Mouse (Mus musculus): Measurements from ENCODE around the gene Fbxo41. TPM values are rescaled to one million over a fixed set of nuclear protein-coding genes. Genes with fewer than 3 reads are reported as not detected.

Fbxo41 gene
- polyA plus RNA-seq, 1 experiment from 2014 or later: 0.29 TPM

DNA sequence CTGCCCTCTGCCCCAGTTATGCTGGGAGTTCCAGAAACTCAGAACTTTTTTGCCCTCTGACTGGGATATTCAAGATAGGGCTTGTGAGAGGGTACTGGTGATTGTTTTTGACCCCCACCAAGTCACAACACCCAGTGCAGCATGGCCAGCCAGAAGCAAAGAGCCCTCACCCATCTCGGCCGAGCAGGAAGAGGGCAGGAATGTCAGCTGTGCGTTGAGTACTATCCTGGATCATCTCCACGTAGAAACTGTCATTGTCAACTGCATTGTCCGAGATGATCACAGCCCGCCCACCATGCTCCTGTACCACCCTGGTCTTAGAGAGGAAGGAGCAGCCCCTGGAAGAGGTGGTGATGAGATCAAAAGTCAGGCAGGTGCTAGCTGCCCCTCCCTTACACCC, 55.4 kb downstream of the Fbxo41 start:
- Histone ChIP-seq H3K9ac (no peak overlapping the region), H3K27ac (ENCODE audit: low read depth) (no peak overlapping the region), H3K36me3 (ENCODE audit: insufficient read depth) (peaks cover 48% of the 10 kb centered on the region), H3K4me2 (no peak overlapping the region), H3K9me3 (ENCODE audit: low read depth, low read length) (no peaks in the 10 kb centered on the region), H3K4me1 (ENCODE audit: insufficient read depth) (no peaks in the 10 kb centered on the region), H3K4me3 (ENCODE audit: low read depth, low read length) (no peak overlapping the region), H3K27me3 (ENCODE audit: insufficient read depth, low read length) (no peaks in the 10 kb centered on the region)
- WGBS: 80% methylated on average over 6 of the region's 6 CpGs
- DNase-seq: no peak
- TF ChIP-seq CTCF (IDR thresholded peaks at IDR 0.05; ENCODE audit: low read depth): no peak
- ATAC-seq (ENCODE audit: insufficient read depth): no peak

DNA sequence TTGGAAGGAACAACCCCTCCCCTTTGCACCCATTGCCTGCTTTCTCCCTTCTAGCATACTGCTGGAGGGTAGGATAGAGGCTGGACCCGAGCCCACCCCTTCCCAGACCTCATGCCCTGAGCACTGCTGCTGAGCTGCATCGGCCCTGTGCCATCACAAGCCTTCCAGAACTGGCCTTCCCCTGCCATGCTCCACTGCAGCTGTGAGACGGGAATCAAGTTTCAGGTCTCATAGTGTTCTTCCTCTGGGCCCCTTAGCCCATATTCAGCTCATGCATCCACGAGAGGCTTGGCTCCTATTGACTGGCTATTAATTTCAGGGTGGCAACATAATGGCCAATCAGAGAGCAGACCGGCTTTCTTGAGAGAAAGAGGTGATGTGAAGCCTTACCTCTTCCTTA, 57.5 kb downstream of the Fbxo41 start:
- ATAC-seq (ENCODE audit: insufficient read depth) (no peak), DNase-seq (no peak)
- Histone ChIP-seq H3K4me2 (no peak overlapping the region), H3K4me1 (ENCODE audit: insufficient read depth) (no peaks in the 10 kb centered on the region), H3K4me3 (ENCODE audit: low read depth, low read length) (no peak overlapping the region), H3K27ac (ENCODE audit: low read depth) (no peak overlapping the region), H3K27me3 (ENCODE audit: insufficient read depth, low read length) (no peaks in the 10 kb centered on the region), H3K9me3 (ENCODE audit: low read depth, low read length) (no peaks in the 10 kb centered on the region), H3K36me3 (ENCODE audit: insufficient read depth) (peaks cover 60% of the 10 kb centered on the region), H3K9ac (no peak overlapping the region)
- TF ChIP-seq CTCF (IDR thresholded peaks at IDR 0.05; ENCODE audit: low read depth): no peak
- 67% methylated on average over 5 of the region's 5 CpGs for WGBS

DNA sequence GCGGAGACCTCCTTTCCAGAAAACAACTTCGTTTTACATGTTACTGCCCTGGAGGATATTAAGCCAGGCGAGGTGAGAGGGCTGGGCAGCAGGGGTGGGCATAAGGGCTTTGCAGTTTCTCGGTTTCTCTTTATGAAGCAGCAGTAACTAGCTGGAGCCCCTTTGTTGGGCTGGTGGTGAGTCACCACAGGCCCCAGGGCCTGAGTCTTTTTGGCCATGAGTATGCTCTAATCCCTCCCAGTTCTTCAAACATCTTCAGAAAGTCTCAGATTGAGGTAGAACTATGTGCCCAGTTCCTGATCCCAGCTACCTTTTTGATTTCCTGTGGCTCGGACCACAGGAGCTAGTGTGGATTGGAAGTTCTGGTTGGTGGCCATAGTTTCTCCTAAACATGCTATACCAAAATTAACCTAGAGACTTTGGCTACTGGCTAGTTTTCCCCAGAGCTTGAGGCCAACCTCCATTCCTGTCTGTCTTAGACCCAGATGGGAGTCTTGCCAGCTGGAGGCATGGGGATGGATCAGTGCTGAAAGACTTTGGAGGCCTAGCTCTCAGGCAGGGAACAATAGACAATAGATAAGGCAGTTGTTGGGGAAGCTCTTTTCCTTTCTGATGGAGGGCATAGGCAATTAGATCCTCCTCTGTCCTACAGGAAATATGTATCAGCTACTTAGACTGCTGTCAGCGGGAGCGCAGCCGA, 58.4 kb downstream of the Fbxo41 start:
- H3K27ac ChIP-seq (ENCODE audit: low read depth): no peak overlapping the region
- H3K4me2 ChIP-seq: no peak overlapping the region
- no peaks in the 10 kb centered on the region for H3K27me3 ChIP-seq (ENCODE audit: insufficient read depth, low read length)
- no peaks in the 10 kb centered on the region for H3K4me1 ChIP-seq (ENCODE audit: insufficient read depth)
- H3K36me3 ChIP-seq (ENCODE audit: insufficient read depth): peaks cover 68% of the 10 kb centered on the region
- ATAC-seq (ENCODE audit: insufficient read depth) (no peak), DNase-seq (no peak)
- H3K9me3 ChIP-seq (ENCODE audit: low read depth, low read length): no peaks in the 10 kb centered on the region
- no peak overlapping the region for H3K9ac ChIP-seq
- no peak overlapping the region for H3K4me3 ChIP-seq (ENCODE audit: low read depth, low read length)
- WGBS: 83% methylated on average over 8 of the region's 8 CpGs
- TF ChIP-seq CTCF (IDR thresholded peaks at IDR 0.05; ENCODE audit: low read depth): no peak

DNA sequence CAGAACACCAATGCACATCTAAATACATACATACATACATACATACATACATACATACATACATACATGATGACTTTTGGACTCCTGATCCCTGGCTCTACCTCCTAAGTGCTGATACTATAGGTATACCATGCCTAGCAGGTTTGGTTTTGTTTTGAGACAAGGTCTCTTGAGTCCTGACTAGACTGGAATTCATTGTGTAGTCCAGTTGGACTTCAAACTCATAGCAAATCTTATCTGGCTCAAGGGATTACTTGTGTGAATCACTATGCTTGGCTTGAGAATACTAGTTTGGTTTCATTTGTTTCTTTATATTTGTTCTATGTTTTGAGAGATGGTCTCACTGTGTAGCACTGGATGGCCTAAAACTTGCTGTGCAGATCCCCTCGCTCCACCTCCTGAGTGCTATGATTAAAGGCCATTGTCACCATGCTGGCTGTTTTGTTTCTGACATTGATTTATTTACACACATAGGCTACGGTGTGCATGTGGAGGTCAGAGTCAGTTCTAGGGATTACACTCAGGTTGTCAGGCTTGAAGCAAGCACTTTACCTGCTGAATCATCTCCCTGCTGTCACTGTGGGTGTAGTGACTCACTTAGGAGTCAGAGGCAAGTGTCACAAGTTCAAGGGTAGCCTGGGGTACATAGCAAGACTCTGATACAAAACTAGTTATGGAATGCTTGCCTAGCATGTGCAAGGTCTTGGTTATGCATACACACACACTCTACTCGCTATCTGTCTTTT, 59.1 kb downstream of the Fbxo41 start:
- H3K27me3 ChIP-seq (ENCODE audit: insufficient read depth, low read length): no peaks in the 10 kb centered on the region
- no peak overlapping the region for H3K27ac ChIP-seq (ENCODE audit: low read depth)
- H3K36me3 ChIP-seq (ENCODE audit: insufficient read depth): peaks cover 76% of the 10 kb centered on the region
- no peaks in the 10 kb centered on the region for H3K4me1 ChIP-seq (ENCODE audit: insufficient read depth)
- H3K9me3 ChIP-seq (ENCODE audit: low read depth, low read length): no peaks in the 10 kb centered on the region
- DNase-seq (no peak), ATAC-seq (ENCODE audit: insufficient read depth) (no peak)
- H3K9ac ChIP-seq: no peak overlapping the region
- no peak for TF ChIP-seq CTCF (IDR thresholded peaks at IDR 0.05; ENCODE audit: low read depth)
- 77% methylated on average over 3 of the region's 3 CpGs for WGBS
- no peak overlapping the region for H3K4me3 ChIP-seq (ENCODE audit: low read depth, low read length)
- no peak overlapping the region for H3K4me2 ChIP-seq

DNA sequence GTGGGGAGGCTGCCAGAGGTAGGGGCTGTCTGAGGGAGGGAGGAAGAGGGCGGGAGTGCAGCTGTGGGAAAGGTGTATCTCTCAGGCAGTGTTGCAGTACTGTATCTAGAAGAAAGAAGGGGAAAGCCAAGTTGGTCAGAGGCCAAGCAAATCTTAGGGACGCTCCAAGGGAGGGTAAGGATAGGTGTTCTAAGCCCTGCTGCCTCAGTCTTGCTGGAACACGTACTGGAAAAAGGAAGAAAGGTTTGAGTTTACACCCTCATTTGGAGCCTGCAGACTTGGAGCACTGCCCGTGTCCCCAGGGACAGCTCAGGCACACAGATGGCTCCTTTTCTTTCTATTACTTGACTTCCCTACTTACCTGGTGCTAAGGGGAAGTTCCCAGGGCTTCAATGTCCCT, 61.7 kb downstream of the Fbxo41 start:
- Histone ChIP-seq H3K4me1 (ENCODE audit: insufficient read depth) (no peaks in the 10 kb centered on the region), H3K36me3 (ENCODE audit: insufficient read depth) (peaks cover 66% of the 10 kb centered on the region), H3K9ac (no peak overlapping the region), H3K4me2 (no peak overlapping the region), H3K27me3 (ENCODE audit: insufficient read depth, low read length) (no peaks in the 10 kb centered on the region), H3K27ac (ENCODE audit: low read depth) (no peak overlapping the region), H3K4me3 (ENCODE audit: low read depth, low read length) (no peak overlapping the region), H3K9me3 (ENCODE audit: low read depth, low read length) (no peaks in the 10 kb centered on the region)
- WGBS: 86% methylated on average over 4 of the region's 4 CpGs
- no peak for TF ChIP-seq CTCF (IDR thresholded peaks at IDR 0.05; ENCODE audit: low read depth)
- ATAC-seq (ENCODE audit: insufficient read depth) (no peak), DNase-seq (no peak)

DNA sequence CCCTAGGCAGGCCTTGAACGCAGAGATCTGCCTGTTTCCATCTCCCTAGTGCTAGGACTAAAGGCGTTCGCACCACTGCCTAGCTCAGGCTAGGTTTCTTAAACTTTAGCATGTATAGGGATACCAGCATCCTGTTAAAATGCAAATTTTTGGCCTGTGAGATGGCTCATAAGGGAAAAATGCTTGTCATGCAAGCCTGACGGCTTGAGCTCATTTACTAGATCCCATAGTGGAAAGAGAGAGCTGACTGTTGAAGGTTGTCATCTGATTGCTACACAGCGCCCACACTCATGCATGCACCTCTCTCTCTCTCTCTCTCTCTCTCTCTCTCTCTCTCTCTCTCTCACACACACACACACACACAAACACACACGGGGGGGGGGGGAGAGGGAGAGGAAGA, 66.2 kb downstream of the Fbxo41 start:
- H3K36me3 ChIP-seq (ENCODE audit: insufficient read depth): peaks cover 26% of the 10 kb centered on the region
- no peak overlapping the region for H3K4me2 ChIP-seq
- ATAC-seq (ENCODE audit: insufficient read depth) (no peak), DNase-seq (no peak)
- H3K4me1 ChIP-seq (ENCODE audit: insufficient read depth): no peaks in the 10 kb centered on the region
- WGBS: 81% methylated on average over 5 of the region's 6 CpGs
- no peaks in the 10 kb centered on the region for H3K9me3 ChIP-seq (ENCODE audit: low read depth, low read length)
- no peaks in the 10 kb centered on the region for H3K27me3 ChIP-seq (ENCODE audit: insufficient read depth, low read length)
- no peak for TF ChIP-seq CTCF (IDR thresholded peaks at IDR 0.05; ENCODE audit: low read depth)
- no peak overlapping the region for H3K4me3 ChIP-seq (ENCODE audit: low read depth, low read length)
- no peak overlapping the region for H3K27ac ChIP-seq (ENCODE audit: low read depth)
- H3K9ac ChIP-seq: no peak overlapping the region

DNA sequence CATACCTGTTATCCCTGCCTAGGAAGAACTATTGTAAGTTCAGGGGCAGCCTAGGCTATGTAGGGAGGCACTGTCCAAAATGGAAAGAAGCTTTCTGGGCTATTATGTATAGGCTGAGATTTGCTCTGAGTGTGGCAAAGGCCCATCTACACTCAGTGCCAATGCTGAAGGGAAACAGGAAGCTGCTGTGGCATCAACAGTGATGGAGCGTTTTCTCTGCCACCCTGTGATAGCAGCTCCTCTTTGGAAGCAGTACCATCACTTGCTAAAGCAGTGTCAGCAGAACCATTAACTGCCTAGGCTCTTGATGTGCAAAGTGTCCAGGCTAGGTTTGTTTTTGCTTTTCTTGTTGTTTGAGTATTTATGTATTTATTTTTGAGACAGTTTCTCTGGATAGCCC, 66.6 kb downstream of the Fbxo41 start:
- TF ChIP-seq CTCF (IDR thresholded peaks at IDR 0.05; ENCODE audit: low read depth): no peak
- Histone ChIP-seq H3K4me2 (no peak overlapping the region), H3K4me3 (ENCODE audit: low read depth, low read length) (no peak overlapping the region), H3K36me3 (ENCODE audit: insufficient read depth) (peaks cover 26% of the 10 kb centered on the region), H3K9me3 (ENCODE audit: low read depth, low read length) (no peaks in the 10 kb centered on the region), H3K9ac (no peak overlapping the region), H3K27ac (ENCODE audit: low read depth) (no peak overlapping the region), H3K4me1 (ENCODE audit: insufficient read depth) (no peaks in the 10 kb centered on the region), H3K27me3 (ENCODE audit: insufficient read depth, low read length) (no peaks in the 10 kb centered on the region)
- DNase-seq: no peak
- WGBS: 90% methylated on average over 1 of the region's 1 CpGs
- no peak for ATAC-seq (ENCODE audit: insufficient read depth)

All from lung, embryonic 14.5 days (tissue).